Mouse (Mus musculus): ENCODE data around the gene Fbxo11. TPM values are rescaled to one million over a fixed set of nuclear protein-coding genes. Genes with fewer than 3 reads are reported as not detected.
"Not testable (repeated sequence)": the region's sequence is repeated elsewhere in the genome, so short reads cannot be mapped to it uniquely, and the experiment has no call there.

The Fbxo11 gene
- polyA plus RNA-seq, 1 experiment from 2014 or later: 20.7 TPM

GRCm38 (mm10) chr17:88029194-88029970, 35.7 kb downstream of the Fbxo11 start:
- Histone ChIP-seq H3K27ac (replicated peaks in 1 of 2; ENCODE audit: control insufficient read depth in 1 of 2, insufficient read depth in 1 of 2, low read depth in 2 of 2, low read length in 2 of 2) (no peak overlapping the region), H3K9me3 (ENCODE audit: control insufficient read depth, low read length) (no peaks in the 10 kb centered on the region), H3K4me2 (ENCODE audit: low read length) (no peak overlapping the region), H3K36me3 (ENCODE audit: control insufficient read depth, insufficient read depth, low read length) (no peaks in the 10 kb centered on the region), H3K27me3 (ENCODE audit: control insufficient read depth, insufficient read depth, low read length) (no peaks in the 10 kb centered on the region), H3K4me3 (ENCODE audit: control insufficient read depth in 1 of 2, insufficient read depth in 1 of 2, low read depth in 1 of 2, low read length in 2 of 2) (no peak overlapping the region), H3K4me1 (ENCODE audit: control insufficient read depth in 2 of 2, insufficient read depth in 2 of 2, low read length in 2 of 2) (peaks cover 0 to 2% of the 10 kb centered on the region in 2 experiments; a peak in 2 of 4 replicates), H3K9ac (ENCODE audit: low read length) (no peak overlapping the region)
- no peak for ATAC-seq (ENCODE audit: insufficient number of reproducible peaks, insufficient read depth, low FRiP score, low read depth)
- 80% methylated on average over 17 of the region's 17 CpGs for WGBS

GRCm38 (mm10) chr17:88025227-88025626, 39.9 kb downstream of the Fbxo11 start:
- Histone ChIP-seq H3K4me1 (ENCODE audit: control insufficient read depth in 2 of 2, insufficient read depth in 2 of 2, low read length in 2 of 2) (peaks cover 2 to 4% of the 10 kb centered on the region in 2 experiments; a peak in 2 of 4 replicates), H3K9me3 (ENCODE audit: control insufficient read depth, low read length) (no peaks in the 10 kb centered on the region), H3K27me3 (ENCODE audit: control insufficient read depth, insufficient read depth, low read length) (no peaks in the 10 kb centered on the region), H3K4me3 (ENCODE audit: control insufficient read depth in 1 of 2, insufficient read depth in 1 of 2, low read depth in 1 of 2, low read length in 2 of 2) (no peak overlapping the region), H3K9ac (ENCODE audit: low read length) (no peak overlapping the region), H3K27ac (replicated peaks in 1 of 2; ENCODE audit: control insufficient read depth in 1 of 2, insufficient read depth in 1 of 2, low read depth in 2 of 2, low read length in 2 of 2) (no peak overlapping the region), H3K4me2 (ENCODE audit: low read length) (no peak overlapping the region), H3K36me3 (ENCODE audit: control insufficient read depth, insufficient read depth, low read length) (no peaks in the 10 kb centered on the region)
- ATAC-seq (ENCODE audit: insufficient number of reproducible peaks, insufficient read depth, low FRiP score, low read depth): no peak
- 41% methylated on average over 4 of the region's 4 CpGs for WGBS

GRCm38 (mm10) chr17:88023924-88024323, 41.2 kb downstream of the Fbxo11 start:
- no peak overlapping the region for H3K27ac ChIP-seq (replicated peaks in 1 of 2; ENCODE audit: control insufficient read depth in 1 of 2, insufficient read depth in 1 of 2, low read depth in 2 of 2, low read length in 2 of 2)
- H3K4me1 ChIP-seq (ENCODE audit: control insufficient read depth in 2 of 2, insufficient read depth in 2 of 2, low read length in 2 of 2): peaks cover 0 to 4% of the 10 kb centered on the region in 2 experiments; a peak in 1 of 4 replicates
- no peak overlapping the region for H3K9ac ChIP-seq (ENCODE audit: low read length)
- H3K4me2 ChIP-seq (ENCODE audit: low read length): no peak overlapping the region
- no peaks in the 10 kb centered on the region for H3K36me3 ChIP-seq (ENCODE audit: control insufficient read depth, insufficient read depth, low read length)
- no peak overlapping the region for H3K4me3 ChIP-seq (ENCODE audit: control insufficient read depth in 1 of 2, insufficient read depth in 1 of 2, low read depth in 1 of 2, low read length in 2 of 2)
- H3K9me3 ChIP-seq (ENCODE audit: control insufficient read depth, low read length): no peaks in the 10 kb centered on the region
- 86% methylated on average over 1 of the region's 1 CpGs for WGBS
- no peaks in the 10 kb centered on the region for H3K27me3 ChIP-seq (ENCODE audit: control insufficient read depth, insufficient read depth, low read length)
- no peak for ATAC-seq (ENCODE audit: insufficient number of reproducible peaks, insufficient read depth, low FRiP score, low read depth)

- peaks cover 46% of the 10 kb centered on the region for H3K36me3 ChIP-seq (ENCODE audit: control insufficient read depth, insufficient read depth, low read length)
- not testable (repeated sequence) for H3K9ac ChIP-seq (ENCODE audit: low read length); H3K9me3 ChIP-seq (ENCODE audit: control insufficient read depth, low read length); H3K27ac ChIP-seq (replicated peaks in 1 of 2; ENCODE audit: control insufficient read depth in 1 of 2, insufficient read depth in 1 of 2, low read depth in 2 of 2, low read length in 2 of 2); H3K27me3 ChIP-seq (ENCODE audit: control insufficient read depth, insufficient read depth, low read length); H3K4me3 ChIP-seq (ENCODE audit: control insufficient read depth in 1 of 2, insufficient read depth in 1 of 2, low read depth in 1 of 2, low read length in 2 of 2); ATAC-seq (ENCODE audit: insufficient number of reproducible peaks, insufficient read depth, low FRiP score, low read depth); H3K4me2 ChIP-seq (ENCODE audit: low read length); H3K4me1 ChIP-seq (ENCODE audit: control insufficient read depth in 2 of 2, insufficient read depth in 2 of 2, low read length in 2 of 2)
- 91% methylated on average over 8 of the region's 8 CpGs for WGBS
Measured at GRCm38 (mm10) chr17:88016027-88016426, 49.1 kb downstream of the Fbxo11 start.

GRCm38 (mm10) chr17:88014456-88014855, 50.6 kb downstream of the Fbxo11 start:
- no peaks in the 10 kb centered on the region for H3K27me3 ChIP-seq (ENCODE audit: control insufficient read depth, insufficient read depth, low read length)
- H3K27ac ChIP-seq (replicated peaks in 1 of 2; ENCODE audit: control insufficient read depth in 1 of 2, insufficient read depth in 1 of 2, low read depth in 2 of 2, low read length in 2 of 2): no peak overlapping the region
- no peaks in the 10 kb centered on the region for H3K4me1 ChIP-seq (ENCODE audit: control insufficient read depth in 2 of 2, insufficient read depth in 2 of 2, low read length in 2 of 2)
- no peak overlapping the region for H3K4me2 ChIP-seq (ENCODE audit: low read length)
- H3K36me3 ChIP-seq (ENCODE audit: control insufficient read depth, insufficient read depth, low read length): peaks cover 62% of the 10 kb centered on the region
- 75% methylated on average over 1 of the region's 1 CpGs for WGBS
- ATAC-seq (ENCODE audit: insufficient number of reproducible peaks, insufficient read depth, low FRiP score, low read depth): no peak
- no peak overlapping the region for H3K9ac ChIP-seq (ENCODE audit: low read length)
- no peaks in the 10 kb centered on the region for H3K9me3 ChIP-seq (ENCODE audit: control insufficient read depth, low read length)
- H3K4me3 ChIP-seq (ENCODE audit: control insufficient read depth in 1 of 2, insufficient read depth in 1 of 2, low read depth in 1 of 2, low read length in 2 of 2): no peak overlapping the region

GRCm38 (mm10) chr17:88006956-88007355, 58.1 kb downstream of the Fbxo11 start:
- Histone ChIP-seq H3K36me3 (ENCODE audit: control insufficient read depth, insufficient read depth, low read length) (peaks cover 77% of the 10 kb centered on the region), H3K27me3 (ENCODE audit: control insufficient read depth, insufficient read depth, low read length) (no peaks in the 10 kb centered on the region), H3K4me2 (ENCODE audit: low read length) (no peak overlapping the region), H3K9me3 (ENCODE audit: control insufficient read depth, low read length) (no peaks in the 10 kb centered on the region), H3K27ac (replicated peaks in 1 of 2; ENCODE audit: control insufficient read depth in 1 of 2, insufficient read depth in 1 of 2, low read depth in 2 of 2, low read length in 2 of 2) (no peak overlapping the region), H3K4me3 (ENCODE audit: control insufficient read depth in 1 of 2, insufficient read depth in 1 of 2, low read depth in 1 of 2, low read length in 2 of 2) (no peak overlapping the region), H3K4me1 (ENCODE audit: control insufficient read depth in 2 of 2, insufficient read depth in 2 of 2, low read length in 2 of 2) (peaks cover 0 to 2% of the 10 kb centered on the region in 2 experiments; a peak in 1 of 4 replicates), H3K9ac (ENCODE audit: low read length) (no peak overlapping the region)
- ATAC-seq (ENCODE audit: insufficient number of reproducible peaks, insufficient read depth, low FRiP score, low read depth): no peak
- 84% methylated on average over 8 of the region's 8 CpGs for WGBS

- H3K27ac ChIP-seq (replicated peaks in 1 of 2; ENCODE audit: control insufficient read depth in 1 of 2, insufficient read depth in 1 of 2, low read depth in 2 of 2, low read length in 2 of 2): no peak overlapping the region; a peak in 1 of 4 replicates
- H3K9ac ChIP-seq (ENCODE audit: low read length): no peak overlapping the region
- no peak overlapping the region for H3K4me3 ChIP-seq (ENCODE audit: control insufficient read depth in 1 of 2, insufficient read depth in 1 of 2, low read depth in 1 of 2, low read length in 2 of 2)
- H3K4me2 ChIP-seq (ENCODE audit: low read length): no peak overlapping the region
- no peaks in the 10 kb centered on the region for H3K9me3 ChIP-seq (ENCODE audit: control insufficient read depth, low read length)
- H3K27me3 ChIP-seq (ENCODE audit: control insufficient read depth, insufficient read depth, low read length): no peaks in the 10 kb centered on the region
- 76% methylated on average over 1 of the region's 1 CpGs for WGBS
- H3K4me1 ChIP-seq (ENCODE audit: control insufficient read depth in 2 of 2, insufficient read depth in 2 of 2, low read length in 2 of 2): peaks cover 0 to 2% of the 10 kb centered on the region in 2 experiments; a peak in 1 of 4 replicates
- no peak for ATAC-seq (ENCODE audit: insufficient number of reproducible peaks, insufficient read depth, low FRiP score, low read depth)
- H3K36me3 ChIP-seq (ENCODE audit: control insufficient read depth, insufficient read depth, low read length): peaks cover 74% of the 10 kb centered on the region
Measured at GRCm38 (mm10) chr17:88004892-88005291, 60.2 kb downstream of the Fbxo11 start.

GRCm38 (mm10) chr17:87997808-87998207, 67.3 kb downstream of the Fbxo11 start:
- no peaks in the 10 kb centered on the region for H3K27me3 ChIP-seq (ENCODE audit: control insufficient read depth, insufficient read depth, low read length)
- no peaks in the 10 kb centered on the region for H3K4me1 ChIP-seq (ENCODE audit: control insufficient read depth in 2 of 2, insufficient read depth in 2 of 2, low read length in 2 of 2)
- no peaks in the 10 kb centered on the region for H3K9me3 ChIP-seq (ENCODE audit: control insufficient read depth, low read length)
- ATAC-seq (ENCODE audit: insufficient number of reproducible peaks, insufficient read depth, low FRiP score, low read depth): no peak
- H3K9ac ChIP-seq (ENCODE audit: low read length): no peak overlapping the region
- H3K36me3 ChIP-seq (ENCODE audit: control insufficient read depth, insufficient read depth, low read length): peaks cover 95% of the 10 kb centered on the region
- no peak overlapping the region for H3K4me2 ChIP-seq (ENCODE audit: low read length)
- no peak overlapping the region for H3K27ac ChIP-seq (replicated peaks in 1 of 2; ENCODE audit: control insufficient read depth in 1 of 2, insufficient read depth in 1 of 2, low read depth in 2 of 2, low read length in 2 of 2)
- H3K4me3 ChIP-seq (ENCODE audit: control insufficient read depth in 1 of 2, insufficient read depth in 1 of 2, low read depth in 1 of 2, low read length in 2 of 2): no peak overlapping the region
- WGBS: 84% methylated on average over 4 of the region's 4 CpGs

Measured in heart, embryonic 14.5 days (tissue).